In the genomic region with DNA sequence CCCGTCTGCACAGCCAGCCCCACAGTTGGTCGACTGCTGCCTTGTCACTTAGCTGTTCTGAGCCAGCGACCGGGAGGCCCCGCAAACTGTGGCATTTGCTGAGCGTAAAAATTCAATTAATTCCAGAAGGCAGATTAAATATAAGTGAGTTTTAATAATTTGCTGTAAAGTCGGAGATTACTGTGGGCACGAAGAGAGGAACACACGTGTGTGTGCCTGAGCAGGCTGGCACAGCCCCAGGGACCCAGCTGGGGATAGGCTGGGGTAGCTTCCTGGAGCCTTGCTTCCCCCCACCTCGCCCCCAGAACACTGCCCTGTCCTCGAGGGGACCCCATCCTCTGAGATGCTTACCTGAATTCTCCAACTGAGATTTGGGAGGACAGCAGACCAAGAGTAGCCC, we compare ENCODE assay signal across 9 mouse cellular contexts.
DNase-seq lines count a peak whose midpoint lies in the region; ATAC-seq lines count a peak whose summit lies in the region.
"Had no signal": no experiment of that assay in that cellular context is flagged by ENCODE, and none has a peak within 500 bp of the region (broad histone marks: within the 10 kb centered on the region; RNA-seq: fewer than 3 reads in every experiment).

No protein-coding gene starts in this region.

- H3K9me3 ChIP-seq in kidney, embryonic 14.5 days (ENCODE audit: control insufficient read depth, low read length), result no peaks in the 10 kb centered on the region
- H3K9me3 ChIP-seq in embryonic facial prominence, embryonic 13.5 days, result no peaks in the 10 kb centered on the region
- no peaks in the 10 kb centered on the region for H3K9me3 ChIP-seq in forebrain, embryonic 16.5 days (ENCODE audit: control insufficient read depth, low read length)
- no peaks in the 10 kb centered on the region for H3K9me3 ChIP-seq in midbrain, embryonic 13.5 days

- H3K4me3 ChIP-seq in kidney, embryonic 14.5 days (ENCODE audit: low read length), result no peak overlapping the region
- H3K4me3 ChIP-seq in embryonic facial prominence, embryonic 13.5 days, result no peak overlapping the region
- no peak overlapping the region for H3K4me3 ChIP-seq in forebrain, embryonic 16.5 days (replicated peaks; ENCODE audit: low read length)
- H3K4me3 ChIP-seq in midbrain, embryonic 13.5 days (replicated peaks), result no peak overlapping the region

- no peaks in the 10 kb centered on the region for H3K36me3 ChIP-seq in kidney, embryonic 14.5 days (ENCODE audit: control insufficient read depth, insufficient read depth, low read length)
- no peaks in the 10 kb centered on the region for H3K36me3 ChIP-seq in embryonic facial prominence, embryonic 13.5 days
- H3K36me3 ChIP-seq in forebrain, embryonic 16.5 days (ENCODE audit: control insufficient read depth, insufficient read depth), result no peaks in the 10 kb centered on the region
- H3K36me3 ChIP-seq in midbrain, embryonic 13.5 days, result no peaks in the 10 kb centered on the region

- DNase-seq in kidney, postnatal 14 days, result no peak
- DNase-seq in cerebellum, adult 11-12 months, result no peak
- no peak for DNase-seq in spleen, postnatal 4 days (ENCODE audit: low spot score in 2 of 2)
- DNase-seq in embryo, embryonic 10 days (ENCODE audit: low spot score), result no peak
- DNase-seq: kidney, postnatal 25 days had no signal

- no peak overlapping the region for H3K27ac ChIP-seq in kidney, embryonic 14.5 days (ENCODE audit: low read depth, low read length)
- peak overlapping the region; percentile 39; the same call in 1 of the 2 replicates for H3K27ac ChIP-seq in embryonic facial prominence, embryonic 13.5 days
- peak overlapping the region; percentile 34 for H3K27ac ChIP-seq in forebrain, embryonic 16.5 days (ENCODE audit: low read length)
- H3K27ac ChIP-seq in midbrain, embryonic 13.5 days, result peak overlapping the region; percentile 94

- ATAC-seq in kidney, embryonic 14.5 days (ENCODE audit: low FRiP score, low TSS enrichment), result no peak
- no peak for ATAC-seq in embryonic facial prominence, embryonic 13.5 days (ENCODE audit: insufficient number of reproducible peaks, insufficient read depth, low FRiP score, low TSS enrichment, low read depth)
- ATAC-seq in forebrain, embryonic 16.5 days, result no peak
- ATAC-seq in midbrain, embryonic 13.5 days, result no peak

- H3K4me2 ChIP-seq in kidney, embryonic 14.5 days (replicated peaks; ENCODE audit: low read depth, low read length), result no peak overlapping the region
- H3K4me2 ChIP-seq in embryonic facial prominence, embryonic 13.5 days, result peak overlapping the region; percentile 9; the same call in 1 of the 2 replicates
- H3K4me2 ChIP-seq in forebrain, embryonic 16.5 days (ENCODE audit: low read length), result no peak overlapping the region
- H3K4me2 ChIP-seq in midbrain, embryonic 13.5 days (replicated peaks), result peak overlapping the region; percentile 23

- no peaks in the 10 kb centered on the region for H3K27me3 ChIP-seq in kidney, embryonic 14.5 days (ENCODE audit: control insufficient read depth, insufficient read depth, low read length)
- H3K27me3 ChIP-seq in embryonic facial prominence, embryonic 13.5 days, result no peaks in the 10 kb centered on the region
- no peaks in the 10 kb centered on the region for H3K27me3 ChIP-seq in forebrain, embryonic 16.5 days (replicated peaks; ENCODE audit: control insufficient read depth, insufficient read depth, low read length)
- no peaks in the 10 kb centered on the region for H3K27me3 ChIP-seq in midbrain, embryonic 13.5 days

- 0 out of 2 replicates have a peak overlapping the region, but pooled peaks have one; percentile 23 for H3K9ac ChIP-seq in kidney, embryonic 14.5 days (ENCODE audit: low read depth, low read length)
- 0 out of 2 replicates have a peak overlapping the region, but pooled peaks have one; percentile 52 for H3K9ac ChIP-seq in embryonic facial prominence, embryonic 13.5 days
- no peak overlapping the region; the same call in 1 of the 2 replicates for H3K9ac ChIP-seq in forebrain, embryonic 16.5 days (replicated peaks; ENCODE audit: low read depth, low read length)
- H3K9ac ChIP-seq in midbrain, embryonic 13.5 days (replicated peaks), result peak overlapping the region; percentile 37; the same call in 1 of the 2 replicates

- WGBS in kidney, embryonic 14.5 days, result 51% methylated on average over 11 of the region's 11 CpGs
- WGBS in embryonic facial prominence, embryonic 13.5 days, result 24% methylated on average over 11 of the region's 11 CpGs
- WGBS in forebrain, embryonic 16.5 days, result 10% methylated on average over 11 of the region's 11 CpGs
- WGBS in midbrain, embryonic 13.5 days, result 20% methylated on average over 11 of the region's 11 CpGs

- H3K4me1 ChIP-seq in kidney, embryonic 14.5 days (ENCODE audit: control insufficient read depth, insufficient read depth, low read length), result peaks cover 82% of the 10 kb centered on the region
- H3K4me1 ChIP-seq in embryonic facial prominence, embryonic 13.5 days, result peaks cover 92% of the 10 kb centered on the region
- H3K4me1 ChIP-seq in forebrain, embryonic 16.5 days (replicated peaks; ENCODE audit: control insufficient read depth, insufficient read depth, low read length), result peaks cover 98% of the 10 kb centered on the region
- H3K4me1 ChIP-seq in midbrain, embryonic 13.5 days (replicated peaks), result peaks cover 100% of the 10 kb centered on the region

Comparison
In these comparisons a context has a peak if more than half of its experiments do, and no peak if none do; other contexts are left out.
1. H3K4me2 ChIP-seq: peak in embryonic facial prominence, embryonic 13.5 days (single experiment) and midbrain, embryonic 13.5 days (single experiment); none in kidney, embryonic 14.5 days (single experiment) and forebrain, embryonic 16.5 days (single experiment).